Comparison of ENCODE assay signal across 19 mouse cellular contexts in genomic region chr11:35299857-35300375, GRCm38 (mm10).
DNase-seq lines count a peak whose midpoint lies in the region; ATAC-seq and TF ChIP-seq lines count a peak whose summit lies in the region.
"Had no signal": no experiment of that assay in that cellular context is flagged by ENCODE, and none has a peak within 500 bp of the region (broad histone marks: within the 10 kb centered on the region; RNA-seq: fewer than 3 reads in every experiment).

No protein-coding gene starts in this region.

- H3K4me1 ChIP-seq in hindbrain, embryonic 14.5 days (replicated peaks; ENCODE audit: control insufficient read depth, insufficient read depth, low read length): peaks cover 5% of the 10 kb centered on the region
- peaks cover 11% of the 10 kb centered on the region for H3K4me1 ChIP-seq in hindbrain, embryonic 10.5 days (replicated peaks)
- H3K4me1 ChIP-seq in forebrain, embryonic 14.5 days (ENCODE audit: control insufficient read depth, insufficient read depth, low read length): peaks cover 16% of the 10 kb centered on the region
- H3K4me1 ChIP-seq in limb, embryonic 14.5 days (ENCODE audit: control insufficient read depth, insufficient read depth, low read length): peaks cover 20% of the 10 kb centered on the region

- H3K27me3 ChIP-seq in hindbrain, embryonic 14.5 days (ENCODE audit: control insufficient read depth, insufficient read depth, low read length): no peaks in the 10 kb centered on the region
- H3K27me3 ChIP-seq in hindbrain, embryonic 10.5 days (ENCODE audit: insufficient read depth, poor library complexity, severe bottlenecking): peaks cover 4% of the 10 kb centered on the region; the same call in 1 of the 2 replicates
- H3K27me3 ChIP-seq in forebrain, embryonic 14.5 days (replicated peaks; ENCODE audit: control insufficient read depth, insufficient read depth, low read length): no peaks in the 10 kb centered on the region
- no peaks in the 10 kb centered on the region for H3K27me3 ChIP-seq in limb, embryonic 14.5 days (ENCODE audit: control insufficient read depth, insufficient read depth, low read length)
- H3K27me3 ChIP-seq: heart, embryonic 13.5 days; limb, embryonic 12.5 days had no signal

- no peak overlapping the region for H3K27ac ChIP-seq in hindbrain, embryonic 14.5 days
- H3K27ac ChIP-seq in hindbrain, embryonic 10.5 days: no peak overlapping the region
- H3K27ac ChIP-seq in forebrain, embryonic 14.5 days (ENCODE audit: low read depth, low read length): no peak overlapping the region
- H3K27ac ChIP-seq in limb, embryonic 14.5 days (replicated peaks; ENCODE audit: low read depth, low read length): no peak overlapping the region
- H3K27ac ChIP-seq: heart, embryonic 13.5 days; left cerebral cortex, adult 2 months; limb, embryonic 12.5 days; liver, embryonic 14.5 days had no signal

- DNase-seq in hindbrain, embryonic 14.5 days (ENCODE audit: low spot score): peak; percentile 53
- no peak for DNase-seq in hindbrain, embryonic 10.5 days (ENCODE audit: low spot score)
- peak; percentile 17 for DNase-seq in lung, postnatal 10 days
- DNase-seq in lung, postnatal 4 days: no peak
- peak; percentile 84 for DNase-seq in forebrain, embryonic 14.5 days (ENCODE audit: low spot score)
- DNase-seq in limb, embryonic 14.5 days (ENCODE audit: low spot score): peak; percentile 29
- DNase-seq in gastrocnemius, postnatal 10 days: no peak
- DNase-seq: adrenal gland, adult 2 months; cerebellum, postnatal 36 days; heart, adult 18-20 months; kidney, adult 11 months; midbrain, embryonic 14.5 days had no signal

- no peaks in the 10 kb centered on the region for H3K36me3 ChIP-seq in hindbrain, embryonic 14.5 days (replicated peaks; ENCODE audit: control insufficient read depth, insufficient read depth)
- no peaks in the 10 kb centered on the region for H3K36me3 ChIP-seq in hindbrain, embryonic 10.5 days
- H3K36me3 ChIP-seq in forebrain, embryonic 14.5 days (ENCODE audit: control insufficient read depth, insufficient read depth, low read length): no peaks in the 10 kb centered on the region
- no peaks in the 10 kb centered on the region for H3K36me3 ChIP-seq in limb, embryonic 14.5 days (ENCODE audit: control insufficient read depth, insufficient read depth, low read length)
- H3K36me3 ChIP-seq: heart, embryonic 13.5 days; limb, embryonic 12.5 days had no signal

- H3K4me2 ChIP-seq in hindbrain, embryonic 14.5 days (replicated peaks): no peak overlapping the region
- no peak overlapping the region for H3K4me2 ChIP-seq in forebrain, embryonic 14.5 days (ENCODE audit: low read length)
- H3K4me2 ChIP-seq in limb, embryonic 14.5 days (replicated peaks; ENCODE audit: low read depth, low read length, severe bottlenecking): no peak overlapping the region
- H3K4me2 ChIP-seq: heart, embryonic 13.5 days; limb, embryonic 12.5 days had no signal

- no peak overlapping the region for H3K4me3 ChIP-seq in hindbrain, embryonic 14.5 days (replicated peaks; ENCODE audit: low read length)
- H3K4me3 ChIP-seq in hindbrain, embryonic 10.5 days: no peak overlapping the region
- no peak overlapping the region for H3K4me3 ChIP-seq in forebrain, embryonic 14.5 days (ENCODE audit: low read depth, low read length)
- H3K4me3 ChIP-seq in limb, embryonic 14.5 days (replicated peaks; ENCODE audit: low read length): no peak overlapping the region
- H3K4me3 ChIP-seq: heart, embryonic 13.5 days; left cerebral cortex, adult 2 months; limb, embryonic 12.5 days; myocyte had no signal

- H3K9ac ChIP-seq in hindbrain, embryonic 14.5 days: no peak overlapping the region
- no peak overlapping the region for H3K9ac ChIP-seq in forebrain, embryonic 14.5 days (ENCODE audit: low read length)
- H3K9ac ChIP-seq in limb, embryonic 14.5 days (ENCODE audit: low read depth, low read length, severe bottlenecking): no peak overlapping the region
- H3K9ac ChIP-seq: heart, embryonic 13.5 days; limb, embryonic 12.5 days; liver, embryonic 14.5 days had no signal

- no peak for ATAC-seq in hindbrain, embryonic 14.5 days (ENCODE audit: low FRiP score)
- ATAC-seq in forebrain, embryonic 14.5 days: peak; percentile 52
- no peak for ATAC-seq in limb, embryonic 14.5 days (ENCODE audit: low FRiP score, low read depth)
- ATAC-seq: hindbrain, embryonic 16.5 days; lung, postnatal 0 days had no signal

- 69% methylated on average over 7 of the region's 7 CpGs for WGBS in hindbrain, embryonic 14.5 days
- WGBS in hindbrain, embryonic 10.5 days: 95% methylated on average over 7 of the region's 7 CpGs
- 15% methylated on average over 7 of the region's 7 CpGs for WGBS in forebrain, embryonic 14.5 days
- WGBS in limb, embryonic 14.5 days: 43% methylated on average over 7 of the region's 7 CpGs

- H3K9me3 ChIP-seq in hindbrain, embryonic 14.5 days (ENCODE audit: control insufficient read depth, low read length): no peaks in the 10 kb centered on the region
- no peaks in the 10 kb centered on the region for H3K9me3 ChIP-seq in hindbrain, embryonic 10.5 days
- no peaks in the 10 kb centered on the region for H3K9me3 ChIP-seq in forebrain, embryonic 14.5 days (replicated peaks; ENCODE audit: control insufficient read depth, low read length)
- H3K9me3 ChIP-seq in limb, embryonic 14.5 days (ENCODE audit: control insufficient read depth, low read length): no peaks in the 10 kb centered on the region
- H3K9me3 ChIP-seq: heart, embryonic 13.5 days; limb, embryonic 12.5 days had no signal

- TF ChIP-seq POLR2A in limb, embryonic 14.5 days (IDR thresholded peaks at IDR 0.05; ENCODE audit: borderline replicate concordance, extremely low read depth, insufficient read depth, insufficient read length): no peak

Comparison
In these comparisons a context has a peak if more than half of its experiments do, and no peak if none do; other contexts are left out.
1. DNase-seq: peak in hindbrain, embryonic 14.5 days (single experiment), lung, postnatal 10 days (single experiment), forebrain, embryonic 14.5 days (single experiment) and limb, embryonic 14.5 days (single experiment); none in hindbrain, embryonic 10.5 days (single experiment), lung, postnatal 4 days (0 of 2) and gastrocnemius, postnatal 10 days (single experiment).